Mouse (Mus musculus) thymus, adult 2 months (tissue): ENCODE measurements at regions not wholly inside any gene's neighbourhood (a gene's known extent, or its start where the extent isn't known, plus 50 kb on each side); places are given as distances from the start of the nearest gene placed in this dataset.

Source experiments
- CTCF ChIP-seq: fragments of 200-500 bp; IDR thresholded peaks from 2 replicates; pipeline ENCODE4 v1.5.1; 2012; ENCODE audit warnings: mild to moderate bottlenecking, control low read depth, low read length, moderate library complexity, borderline replicate concordance; ENCODE audit not compliant: control insufficient read depth, poor library complexity, insufficient read depth; ENCODE audit errors: extremely low read depth
- POLR2A ChIP-seq: fragments of 200-500 bp; IDR thresholded peaks from 2 replicates; pipeline ENCODE4 v1.6.1; 2012; ENCODE audit warnings: mild to moderate bottlenecking, low read length, control low read depth, moderate library complexity; ENCODE audit not compliant: control insufficient read depth, poor library complexity, insufficient read depth; ENCODE audit errors: extremely low read depth

DNA sequence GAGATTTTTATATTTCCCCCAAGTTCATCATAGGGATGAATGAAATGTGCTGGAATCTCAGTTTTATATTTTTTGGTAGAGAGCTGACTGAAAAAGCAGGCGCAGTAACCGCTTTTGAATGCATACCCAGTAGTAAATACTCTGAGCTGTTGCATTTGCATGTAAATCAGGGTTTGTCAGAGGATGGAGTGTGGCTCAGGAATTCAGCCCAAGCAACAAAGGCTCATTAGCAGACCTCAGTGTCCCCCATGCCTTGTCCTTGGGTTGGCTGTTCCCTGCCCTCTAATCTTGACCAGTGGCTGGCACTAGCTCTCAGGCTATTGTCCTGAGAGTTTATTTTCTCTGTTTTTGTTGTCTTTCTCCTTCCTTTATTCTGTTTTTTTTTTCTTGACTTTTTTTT is 258.4 kb downstream of the Slc4a3 start:
- TF ChIP-seq POLR2A (no peak), CTCF (no peak)
